Mouse (Mus musculus) layer of hippocampus, adult 11-12 months (tissue): ENCODE results near the gene Map3k1.
A peak's percentile ranks its signal among the peaks of the same experiment; 100 is the strongest.

Source experiments
- DNase-seq: peaks from one replicate; pipeline ENCODE4 v3.0.0; 2022; ENCODE audit warnings: low spot score

Map3k1 gene

DNA sequence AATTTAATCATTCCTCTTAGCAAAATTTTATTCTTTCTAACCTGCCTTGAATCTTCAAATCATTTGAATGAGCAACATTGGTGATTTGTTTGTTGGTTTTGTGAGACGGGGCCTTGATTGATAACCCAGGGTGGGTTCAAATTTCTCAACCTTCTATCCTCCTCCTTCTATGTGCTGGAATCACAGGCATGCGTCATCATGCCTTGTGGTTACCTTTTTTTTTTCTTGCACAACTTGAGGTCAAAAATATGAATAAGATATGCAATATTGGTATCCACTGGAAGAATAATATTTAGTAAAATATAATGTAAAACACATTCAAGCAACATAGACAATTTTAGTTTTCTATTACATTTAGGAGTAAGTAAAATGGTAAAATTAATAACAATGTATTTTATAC lies 3.9 kb upstream of the Map3k1 start:
- DNase-seq = no peak

DNA sequence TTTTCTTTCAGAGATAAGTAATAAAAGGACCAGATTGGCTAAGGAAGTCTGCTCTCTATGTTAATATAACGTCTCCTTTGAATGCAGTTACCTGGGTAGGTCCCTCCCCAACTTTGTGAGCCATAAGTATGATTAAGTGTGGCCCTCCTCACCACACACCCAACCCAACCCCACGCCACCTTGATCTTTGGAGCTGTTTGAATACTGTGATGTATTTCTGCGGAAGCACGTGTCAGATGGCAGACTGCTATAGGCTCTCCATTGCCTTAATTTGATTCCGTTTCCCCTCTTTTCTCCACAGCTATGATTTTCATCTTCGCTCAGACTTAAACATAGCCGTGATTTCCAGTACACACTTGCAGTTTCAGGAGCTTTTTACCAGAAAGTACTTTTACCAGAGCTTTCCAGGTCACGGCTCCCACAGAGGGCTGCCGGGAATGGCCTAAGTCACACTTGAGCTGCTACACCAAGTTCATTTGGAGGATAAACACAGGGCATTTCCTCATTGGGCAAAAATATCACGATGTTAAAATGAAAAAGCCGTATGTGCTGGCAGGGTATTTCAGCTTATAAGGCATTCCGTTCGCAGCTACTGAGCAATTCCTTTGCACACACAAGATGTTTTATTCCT lies 2.3 kb upstream of the Map3k1 start:
- no peak for DNase-seq

DNA sequence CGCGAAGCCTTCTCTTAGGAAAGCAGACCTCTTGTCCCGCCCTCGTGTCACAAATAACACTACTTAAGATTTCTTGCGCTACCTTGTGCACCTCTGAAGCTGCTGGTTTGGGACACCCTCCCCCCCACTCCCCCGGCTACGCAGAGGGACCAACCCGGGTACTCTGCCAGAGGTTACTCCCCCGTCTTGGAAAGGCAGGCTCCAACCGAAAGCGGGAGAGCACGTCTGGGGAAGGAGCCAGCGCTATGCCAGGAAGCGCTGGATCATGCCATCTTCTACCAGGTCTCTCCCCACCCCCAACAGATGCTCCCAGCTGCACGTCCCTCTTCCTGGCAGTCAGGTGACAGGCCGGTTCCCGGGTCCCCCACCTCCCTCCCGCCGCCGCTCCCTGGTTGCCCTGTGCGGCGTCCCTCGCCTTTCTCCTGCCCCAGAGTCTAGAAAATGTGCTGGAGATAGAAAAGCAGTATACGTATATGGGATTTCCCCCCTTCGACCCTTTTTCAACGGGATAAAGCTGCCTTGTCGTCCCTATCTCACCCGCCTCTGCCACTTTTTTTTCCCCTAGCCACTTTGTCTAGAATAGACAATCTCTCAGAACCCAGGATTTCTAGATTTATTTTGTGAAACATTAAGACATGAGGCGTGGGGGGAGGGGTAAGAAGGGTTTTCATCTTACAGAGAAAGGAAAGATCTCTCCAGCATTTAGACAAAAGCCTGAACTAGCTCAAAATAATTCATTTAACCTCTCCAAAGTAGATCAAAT lies 854 bp upstream of the Map3k1 start:
- DNase-seq = peak; percentile 39

DNA sequence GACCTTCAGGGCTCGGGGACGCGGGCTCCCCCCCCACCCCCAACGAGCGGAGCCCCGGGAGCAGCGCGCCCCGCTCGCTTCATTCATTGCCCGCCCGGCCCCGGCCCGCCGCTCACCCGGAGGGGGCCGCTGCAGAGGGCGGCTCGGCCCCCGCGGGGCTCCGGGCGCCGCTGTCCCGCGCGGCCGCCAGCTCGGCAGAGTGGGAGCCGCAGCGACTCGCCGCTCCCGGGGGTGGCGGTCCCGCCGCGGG lies 481 bp downstream of the Map3k1 start:
- no peak for DNase-seq

DNA sequence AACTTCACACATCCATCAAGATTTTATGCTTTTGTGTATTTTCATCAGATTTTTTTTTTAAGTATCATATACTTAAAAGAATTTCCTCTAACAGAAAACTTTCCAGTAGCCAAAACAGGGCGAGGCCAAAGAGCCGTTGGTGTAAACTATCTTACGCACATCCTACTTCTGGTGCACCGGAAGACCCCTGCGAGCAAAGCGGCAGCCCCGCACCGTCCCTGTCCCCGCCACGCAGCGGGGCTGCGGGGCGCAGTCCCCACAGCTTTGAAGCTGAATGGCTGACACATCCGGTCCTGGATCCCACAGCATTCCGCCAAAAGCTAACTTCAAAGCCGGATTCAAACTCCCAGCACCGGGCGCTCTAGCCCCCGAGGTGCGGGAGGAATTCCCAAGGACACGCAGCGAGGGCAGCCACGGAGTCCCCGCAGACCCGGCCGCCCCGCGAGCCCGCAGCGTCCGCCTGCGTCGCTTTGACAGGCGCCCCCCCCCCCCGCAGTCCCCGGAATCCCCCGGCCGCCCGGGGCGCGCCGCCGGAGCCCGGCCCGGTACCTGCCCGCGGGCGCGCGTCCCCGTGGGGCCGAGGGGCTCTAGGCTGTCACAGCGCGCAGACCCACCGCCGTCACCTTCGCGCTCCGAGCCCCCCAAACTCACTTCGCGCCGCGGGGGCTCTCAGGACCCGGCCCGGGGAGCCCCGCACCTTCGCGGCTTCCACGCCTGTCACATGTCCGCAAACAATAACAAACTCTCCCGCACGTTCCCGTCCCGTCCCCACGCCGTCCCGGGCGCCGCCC lies 1.0 kb downstream of the Map3k1 start:
- DNase-seq = no peak

DNA sequence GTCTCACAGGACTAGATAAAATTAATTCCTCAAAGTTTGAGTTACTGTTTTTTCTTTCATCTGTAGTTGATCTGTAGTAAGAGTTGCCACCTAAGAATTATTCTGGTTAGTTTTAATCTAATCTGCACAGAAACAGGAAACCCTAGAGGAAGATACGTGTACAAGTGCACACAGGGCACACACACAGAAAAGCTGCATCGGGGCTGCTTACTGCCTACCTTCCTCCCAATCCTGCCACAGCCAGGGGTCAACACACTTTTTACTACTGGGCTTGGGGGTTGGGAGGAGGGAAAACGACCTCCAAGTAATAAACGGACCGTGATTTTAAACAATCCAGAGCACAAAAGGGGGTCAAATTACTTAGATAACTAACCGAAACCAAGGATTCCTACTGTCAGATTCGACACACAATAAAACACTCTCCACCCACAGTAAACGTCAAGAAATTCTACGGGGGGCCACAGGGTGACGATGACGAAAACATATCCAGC lies 1.6 kb downstream of the Map3k1 start:
- DNase-seq = no peak

DNA sequence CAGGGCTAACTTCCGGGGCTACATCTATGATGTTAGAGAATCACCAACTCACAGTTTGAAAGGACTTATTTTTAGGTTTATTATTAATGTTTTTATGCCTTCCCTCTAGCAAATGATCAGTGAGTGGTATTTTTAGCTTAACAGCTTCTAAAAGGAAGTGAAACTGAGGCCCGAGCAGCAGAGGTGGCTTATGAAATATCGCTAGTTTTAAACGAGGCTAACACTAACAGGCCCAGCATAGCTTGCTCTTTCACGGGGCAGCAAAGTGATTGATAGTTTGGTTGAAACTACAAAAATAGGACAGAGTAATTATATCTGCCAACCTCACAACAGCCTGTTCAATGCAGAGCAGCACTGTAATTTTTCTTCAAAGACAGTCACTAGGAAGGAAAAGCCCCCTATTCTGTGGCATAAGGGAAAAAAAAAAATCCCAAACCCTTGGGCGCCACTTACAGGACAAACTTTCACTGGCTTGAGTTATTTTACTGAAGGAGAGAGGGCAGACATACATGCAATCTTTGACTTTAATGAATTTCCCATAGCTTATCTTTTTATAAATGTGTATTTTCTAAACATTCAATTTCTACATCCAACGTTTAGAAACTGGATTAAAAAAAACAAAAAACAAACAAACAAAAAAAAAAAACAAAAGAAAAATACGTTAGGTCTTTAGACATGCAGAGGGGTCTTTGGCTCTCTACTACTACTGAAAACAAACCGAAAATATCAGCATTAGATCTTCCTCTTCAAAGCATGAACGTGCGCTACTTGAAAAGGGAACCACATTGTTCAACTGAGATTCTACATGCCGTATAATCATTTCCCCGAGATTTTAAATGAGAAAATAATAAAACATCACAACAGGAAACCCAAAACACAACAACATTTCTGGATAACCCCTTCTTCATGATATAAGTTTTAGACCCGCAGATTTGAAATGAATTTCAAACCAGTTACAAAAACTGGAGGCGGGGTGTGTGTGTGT lies 2.8 kb downstream of the Map3k1 start:
- DNase-seq = no peak

DNA sequence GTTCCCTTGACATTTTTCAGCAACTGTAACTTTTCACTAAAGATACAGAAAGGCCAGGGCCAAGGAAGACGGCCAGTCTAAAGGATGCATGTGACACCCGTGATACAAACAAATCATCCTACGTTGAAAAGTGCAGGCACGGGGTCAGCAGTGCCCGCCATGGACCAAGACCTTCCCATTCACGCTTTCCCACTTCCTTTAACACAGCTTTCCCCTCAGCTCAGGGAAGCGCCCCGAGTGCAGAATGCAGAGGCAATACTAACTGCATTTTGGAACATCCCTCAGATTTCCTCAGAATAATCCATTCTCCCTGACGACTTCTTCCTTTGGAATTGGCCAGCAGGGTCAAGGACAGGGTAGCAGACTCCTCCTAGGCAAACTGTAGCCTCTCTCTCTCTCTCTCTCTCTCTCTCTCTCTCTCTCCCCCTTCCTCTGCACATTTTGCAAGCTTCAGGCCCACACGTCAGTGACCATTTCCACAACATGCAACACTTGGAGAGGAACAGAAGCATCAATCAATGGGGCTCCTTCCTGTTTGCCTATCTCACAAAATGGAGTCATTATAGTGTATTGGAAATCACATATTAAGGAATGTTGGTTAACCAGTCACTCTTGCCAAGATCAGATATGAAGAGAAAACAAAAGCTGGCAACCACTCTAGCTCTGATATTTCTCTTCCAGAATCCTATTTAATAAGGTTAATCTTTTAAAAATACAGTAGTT lies 3.7 kb downstream of the Map3k1 start:
- DNase-seq = no peak

DNA sequence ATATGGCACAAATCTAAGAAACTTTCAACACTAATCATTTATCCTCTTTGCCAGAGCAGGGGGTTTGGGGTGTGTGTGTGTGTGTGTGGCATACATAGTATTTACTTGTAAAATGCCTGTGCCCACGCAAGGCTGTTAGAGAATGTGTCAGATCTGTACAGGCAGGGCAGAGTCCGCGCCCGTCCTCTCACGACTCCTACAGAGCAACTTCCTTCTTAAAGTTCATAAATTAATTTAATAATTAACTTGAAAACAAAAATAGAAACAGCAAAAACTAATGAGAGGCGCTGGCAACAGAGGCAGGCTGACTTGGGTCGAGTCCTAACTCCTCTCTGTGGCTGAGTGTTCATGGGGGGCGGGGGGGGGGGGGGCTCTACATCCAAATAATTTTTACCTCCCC lies 4.6 kb downstream of the Map3k1 start:
- no peak for DNase-seq

DNA sequence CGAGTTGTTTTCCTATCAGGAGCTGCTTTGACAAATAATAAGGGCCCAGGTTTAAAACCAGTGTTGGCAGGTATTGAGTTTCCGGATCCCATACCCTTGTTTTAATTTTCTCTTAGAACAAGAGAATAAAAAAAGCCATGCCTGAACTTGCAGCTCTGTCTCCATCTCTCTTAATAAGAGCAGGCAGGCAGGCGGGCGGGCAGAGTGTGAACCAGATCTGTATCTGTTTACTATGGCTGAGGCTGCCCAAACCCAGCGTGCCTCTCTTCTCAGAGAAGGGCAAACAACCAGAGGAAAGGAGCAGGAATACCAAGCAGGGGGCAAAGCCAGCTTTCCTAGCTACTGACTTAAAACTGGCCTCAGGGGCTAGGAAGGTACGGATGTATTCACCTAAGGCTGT lies 5.3 kb downstream of the Map3k1 start:
- no peak for DNase-seq

DNA sequence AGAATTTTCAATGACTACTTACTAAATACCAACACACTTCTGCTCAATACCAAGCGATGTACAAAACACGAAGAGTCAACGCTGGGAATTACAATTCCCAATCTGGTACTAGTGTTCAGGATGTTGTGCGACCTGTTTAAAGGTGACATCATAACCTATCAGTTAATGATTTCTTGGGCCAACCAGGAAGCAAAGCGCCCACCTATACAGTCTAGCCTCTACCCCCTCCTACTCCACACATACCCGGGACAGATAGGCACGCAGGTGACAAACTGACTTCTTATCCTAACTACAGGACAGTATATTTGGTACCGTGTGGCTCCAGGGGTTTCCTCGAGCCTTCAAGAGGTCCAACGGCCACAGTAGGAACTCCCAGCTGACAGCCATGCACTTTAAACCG lies 5.9 kb downstream of the Map3k1 start:
- DNase-seq = no peak

DNA sequence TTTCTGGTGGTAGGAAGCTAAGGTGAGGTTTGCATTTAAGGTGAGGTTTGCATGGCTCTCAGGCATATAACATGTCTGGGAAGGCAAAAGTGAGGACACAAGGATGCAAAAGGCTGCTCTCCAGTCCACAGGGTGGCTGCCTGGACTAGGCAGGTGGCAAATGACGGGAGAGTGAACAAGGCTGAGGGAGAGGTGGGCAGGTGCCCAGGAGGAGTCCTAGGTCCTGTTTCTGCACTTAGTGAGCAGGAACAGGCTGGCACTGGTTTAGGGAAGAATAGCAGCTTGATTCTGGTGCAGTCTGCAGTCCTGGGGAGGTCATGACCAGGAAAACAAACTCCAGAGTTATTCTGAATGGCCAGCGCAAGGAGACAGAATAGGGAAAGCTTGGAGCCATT lies 6.5 kb downstream of the Map3k1 start:
- no peak for DNase-seq

DNA sequence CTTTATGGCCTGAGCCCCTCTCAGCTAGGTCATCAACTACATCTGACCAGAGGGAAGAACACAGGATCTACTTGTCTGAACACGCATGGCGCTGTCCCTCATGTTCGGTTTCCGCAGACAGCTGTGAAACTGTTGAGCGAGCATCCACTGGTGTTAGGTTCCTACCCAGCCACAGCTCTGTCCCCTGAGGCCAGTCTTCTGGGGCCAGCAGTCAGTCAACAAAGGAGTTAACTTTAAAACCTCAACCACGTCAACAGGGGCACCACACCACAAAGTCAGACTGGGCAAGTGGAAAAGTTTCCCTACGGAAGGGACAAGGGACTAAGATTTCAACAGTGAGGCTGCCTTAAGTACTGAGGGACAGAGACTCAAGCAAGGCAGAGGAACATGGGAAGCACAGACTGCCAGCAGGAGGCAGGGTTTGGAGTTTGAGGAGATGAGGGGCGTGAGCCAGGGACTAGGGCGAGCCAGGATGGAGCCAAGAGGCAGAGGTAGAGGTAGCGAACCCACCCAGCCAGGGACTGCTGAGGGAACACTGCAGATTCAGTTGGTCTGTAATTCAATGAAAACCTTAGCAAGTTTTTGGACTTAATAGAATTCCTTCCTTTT lies 7.0 kb downstream of the Map3k1 start:
- DNase-seq = no peak

DNA sequence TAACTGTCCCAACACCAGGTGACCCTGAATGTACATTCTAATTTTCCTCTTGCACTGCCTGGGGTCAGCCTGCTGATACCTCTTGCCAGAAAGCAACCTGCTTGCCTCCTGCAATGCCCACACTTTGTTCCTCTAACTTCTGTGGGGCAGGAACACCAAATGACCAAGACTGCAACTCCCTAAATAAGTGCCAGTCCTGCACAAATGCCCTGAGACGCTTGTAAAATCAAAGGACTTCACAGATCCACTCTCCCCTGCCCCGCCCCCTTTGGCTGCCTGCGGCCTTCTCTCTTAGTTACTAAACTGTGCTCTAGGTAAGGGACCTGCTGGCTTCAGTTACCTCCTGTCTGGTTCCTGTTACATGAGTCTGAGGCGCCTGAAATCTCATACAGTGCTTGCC lies 7.9 kb downstream of the Map3k1 start:
- no peak for DNase-seq

DNA sequence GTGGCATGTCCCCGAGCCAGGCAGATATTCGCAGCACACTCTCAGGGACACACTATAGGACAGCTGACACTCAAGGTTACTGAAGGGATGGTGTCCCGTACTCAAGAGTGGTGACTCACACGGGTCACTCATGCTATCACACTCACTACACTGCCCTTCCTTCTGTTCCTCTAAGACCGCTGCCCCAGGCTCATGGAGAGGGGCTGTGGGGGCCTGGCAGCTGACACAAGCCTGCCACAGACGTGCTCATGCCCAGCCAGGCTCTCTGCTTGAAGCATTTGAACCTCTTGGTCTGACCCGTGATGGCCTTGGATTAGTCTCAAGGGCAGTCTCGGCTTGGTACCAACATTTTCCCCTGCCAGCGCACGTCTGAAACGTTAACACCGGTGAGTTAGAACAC lies 10.7 kb downstream of the Map3k1 start:
- DNase-seq = no peak

DNA sequence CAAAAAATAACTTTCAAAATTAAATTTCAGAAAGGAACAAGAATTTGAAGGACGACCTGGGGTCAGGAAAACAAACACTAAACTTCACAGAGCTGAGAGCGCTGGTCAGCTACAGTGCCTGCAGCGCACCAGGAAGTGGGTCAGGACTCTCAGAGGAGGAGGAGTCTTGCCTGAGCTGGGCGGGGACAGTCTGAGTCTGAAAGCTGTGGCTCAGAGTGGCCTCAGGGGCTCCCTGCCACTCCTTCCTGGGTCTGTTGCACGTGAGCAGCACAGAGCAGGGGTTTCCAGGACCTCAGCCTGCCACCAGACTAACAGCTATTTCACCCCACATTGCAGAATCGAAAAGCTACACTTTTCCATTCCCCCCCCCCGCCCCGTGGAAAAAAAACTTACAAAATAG lies 11.8 kb downstream of the Map3k1 start:
- DNase-seq = no peak

DNA sequence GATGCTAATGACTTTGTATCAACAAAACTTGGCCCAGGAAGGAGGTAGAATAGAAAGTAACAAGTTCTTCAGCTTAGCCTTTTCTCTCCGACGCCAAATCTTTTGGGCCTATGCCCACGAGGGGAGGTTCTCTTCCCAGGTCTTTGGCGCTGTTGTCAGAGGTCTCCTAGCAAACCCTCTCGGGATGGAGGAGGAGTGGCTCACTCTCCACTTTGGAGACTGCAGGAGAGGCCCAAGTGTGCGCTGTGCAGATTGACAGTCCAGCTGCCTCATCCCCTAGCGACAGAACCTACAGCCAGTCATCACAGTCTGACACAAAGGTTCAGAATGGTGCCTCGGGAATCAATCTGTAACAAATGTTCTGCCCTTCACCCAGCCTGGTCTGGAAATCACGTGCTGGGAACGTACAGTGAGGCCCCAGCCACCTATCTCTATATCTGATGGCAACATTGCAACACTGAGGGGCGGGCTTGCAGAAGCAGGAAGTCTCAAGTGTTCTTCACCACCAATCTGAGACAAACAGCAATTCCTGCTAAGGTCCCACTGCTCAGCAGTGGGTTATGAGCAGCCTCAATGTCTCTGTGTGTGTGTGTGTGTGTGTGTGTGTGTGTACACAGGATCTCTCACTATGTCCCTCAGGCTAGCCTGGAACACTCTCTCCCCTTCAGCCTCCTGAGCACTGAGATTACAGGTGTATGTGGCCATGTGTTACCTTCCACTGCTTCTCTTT lies 12.4 kb downstream of the Map3k1 start:
- DNase-seq = no peak

DNA sequence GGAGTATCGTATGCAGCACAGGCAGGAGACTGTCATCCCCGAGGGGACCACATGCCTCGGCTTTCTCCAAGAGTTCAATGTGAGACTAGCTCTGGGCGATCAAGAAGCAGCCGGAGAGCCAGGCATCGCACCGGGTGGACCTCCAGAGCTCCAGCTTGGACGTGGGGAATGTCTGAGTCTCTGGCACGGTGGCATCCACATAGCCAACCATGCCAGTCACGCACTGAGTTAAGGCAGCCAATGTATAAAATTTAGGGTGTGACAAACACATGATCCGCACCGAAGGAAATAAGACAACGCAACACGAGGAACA lies 15.9 kb downstream of the Map3k1 start:
- DNase-seq = no peak

DNA sequence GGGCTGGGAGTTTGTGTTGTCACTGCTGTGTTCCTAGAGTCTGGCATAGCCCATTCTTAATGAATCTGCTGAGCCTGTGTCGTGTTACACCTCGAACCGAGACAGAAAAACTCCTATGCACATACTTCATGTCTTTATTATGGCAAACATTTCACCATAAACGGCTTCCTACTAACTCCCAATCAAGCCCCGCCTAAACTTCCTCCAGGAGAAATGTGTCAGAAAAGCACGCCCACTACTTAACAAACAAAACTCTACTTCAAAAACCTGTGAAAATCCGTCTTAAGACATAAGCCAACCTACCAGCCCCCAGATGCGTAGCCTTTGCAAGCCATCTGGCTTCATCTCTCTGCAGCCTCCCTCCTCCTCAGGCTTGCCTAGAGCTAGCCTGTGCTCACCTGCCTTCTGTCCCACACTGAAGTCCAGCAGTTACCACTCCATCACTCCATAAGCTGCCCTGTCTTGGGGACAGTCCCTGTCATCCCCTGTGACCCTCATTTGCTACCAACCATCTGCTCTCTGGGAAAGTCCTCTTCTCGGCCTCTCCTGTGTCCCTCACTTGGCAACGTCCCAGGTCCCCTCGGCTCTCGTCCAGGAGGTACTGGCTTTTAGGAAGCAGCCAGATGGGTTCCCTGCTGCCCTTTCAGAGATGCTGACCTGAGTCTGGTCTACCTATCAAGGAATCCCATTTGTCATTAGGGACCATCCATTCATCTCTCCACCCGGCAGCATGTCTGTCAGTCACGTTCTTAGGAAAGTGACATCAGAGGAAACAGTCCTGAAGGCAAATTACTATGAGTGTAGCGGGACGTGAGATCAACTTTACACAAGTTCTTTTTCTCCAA lies 16.4 kb downstream of the Map3k1 start:
- no peak for DNase-seq

DNA sequence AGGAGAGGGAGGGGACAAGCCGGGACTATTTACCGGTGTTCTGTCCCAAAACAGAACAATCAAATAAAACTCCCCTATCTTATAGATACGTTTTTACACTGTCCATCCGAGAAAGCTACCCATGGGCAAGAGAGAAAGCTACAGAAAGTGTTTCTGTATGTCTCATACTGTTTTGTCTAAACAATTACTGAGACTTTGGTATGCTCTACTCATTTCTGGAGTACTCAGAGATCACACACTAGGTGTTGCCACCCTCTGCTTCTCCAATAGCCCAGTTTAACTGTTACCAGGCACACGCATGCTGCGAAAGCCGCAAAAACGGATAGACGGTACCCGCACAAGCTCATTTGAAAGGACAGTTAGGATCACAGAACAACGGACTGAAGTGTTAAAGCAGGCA lies 17.2 kb downstream of the Map3k1 start:
- no peak for DNase-seq
